Mouse (Mus musculus) left cerebral cortex, adult 8-10 months (tissue): ENCODE data around the gene 1700022I11Rik. TPM values are rescaled to one million over a fixed set of nuclear protein-coding genes. Genes with fewer than 3 reads are reported as not detected.

Source experiments
- DNase-seq, 2 experiments: peaks; one replicate each; pipeline ENCODE4 v3.0.0; 2022; ENCODE audit warnings: low spot score in 2 of 2
- total RNA-seq, 4 experiments: library from RNA; stranded (reverse); gene quantifications; 2 replicates each; pipeline ENCODE4 v1.2.4; 2022

Gene 1700022I11Rik
- total RNA-seq, 4 experiments from 2014 or later, result not detected

DNA sequence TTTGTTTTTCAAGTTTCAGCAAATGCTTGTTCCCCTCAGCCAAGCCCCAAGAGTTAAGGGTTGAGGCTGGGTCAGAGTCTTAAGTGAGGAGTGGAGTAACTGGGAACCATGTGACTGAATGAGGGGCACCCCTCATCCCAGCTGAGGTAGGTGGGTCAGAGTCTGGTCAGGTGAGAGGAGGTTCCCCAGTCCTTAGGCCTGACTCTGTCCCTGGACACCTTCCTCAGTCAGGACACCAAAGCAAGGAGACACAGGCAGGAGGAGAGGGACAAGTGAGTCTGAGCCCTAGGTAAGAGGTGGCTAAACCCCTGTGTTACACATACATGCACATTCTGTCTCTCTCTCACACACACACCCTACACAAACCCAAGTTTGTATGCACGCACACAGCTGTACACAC, 63.1 kb downstream of the 1700022I11Rik start:
- no peak for DNase-seq

Other genes starting within 250 kb of the 1700022I11Rik start
- gene 4930578G10Rik, start 234.1 kb upstream of the 1700022I11Rik start, total RNA-seq, result 1 to 10 TPM; 2.7 to 3.2 (median 2.9) TPM
- under 1 TPM in 1 of 4 experiments, not detected in 3; 0.84 TPM for gene Ccl19, start 213.0 kb upstream of the 1700022I11Rik start, total RNA-seq
- gene Ccl21a, start 195.6 kb upstream of the 1700022I11Rik start, total RNA-seq, result not detected
- under 1 TPM in 2 of 4 experiments, not detected in 2; 0.11 to 0.14 TPM for gene Fam205a1, start 115.7 kb upstream of the 1700022I11Rik start, total RNA-seq
- 1 to 10 TPM; 1.8 to 2.2 (median 2.1) TPM for gene Gm12394, start 112.8 kb upstream of the 1700022I11Rik start, total RNA-seq
- gene Fam205c, start 95.4 kb upstream of the 1700022I11Rik start, total RNA-seq, result 1 to 10 TPM; 1.3 to 2.4 (median 1.7) TPM
- gene Phf24, start 52.9 kb upstream of the 1700022I11Rik start, total RNA-seq, result 100 to 1,000 TPM; 321 to 373 (median 328) TPM
- gene Dnajb5, start 19.8 kb upstream of the 1700022I11Rik start, total RNA-seq, result 100 to 1,000 TPM; 118 to 162 (median 149) TPM
- 100 to 1,000 TPM; 173 to 199 (median 188) TPM for gene Vcp, start 30.9 kb downstream of the 1700022I11Rik start, total RNA-seq
- 10 to 100 TPM; 12.5 to 14.6 (median 13.7) TPM for gene Fancg, start 40.9 kb downstream of the 1700022I11Rik start, total RNA-seq
- 10 to 100 TPM; 23.1 to 31.2 (median 25.2) TPM for gene Pigo, start 56.2 kb downstream of the 1700022I11Rik start, total RNA-seq
- 100 to 1,000 TPM in 3 of 4 experiments, 10 to 100 TPM in 1; 97.3 to 121 (median 114) TPM for gene Stoml2, start 62.1 kb downstream of the 1700022I11Rik start, total RNA-seq
- 10 to 100 TPM; 32.3 to 44.5 (median 37.2) TPM for gene Fam214b, start 76.6 kb downstream of the 1700022I11Rik start, total RNA-seq
- gene Unc13b, start 89.3 kb downstream of the 1700022I11Rik start, total RNA-seq, result 10 to 100 TPM; 43.9 to 50.8 (median 48.2) TPM